In the genomic region with DNA sequence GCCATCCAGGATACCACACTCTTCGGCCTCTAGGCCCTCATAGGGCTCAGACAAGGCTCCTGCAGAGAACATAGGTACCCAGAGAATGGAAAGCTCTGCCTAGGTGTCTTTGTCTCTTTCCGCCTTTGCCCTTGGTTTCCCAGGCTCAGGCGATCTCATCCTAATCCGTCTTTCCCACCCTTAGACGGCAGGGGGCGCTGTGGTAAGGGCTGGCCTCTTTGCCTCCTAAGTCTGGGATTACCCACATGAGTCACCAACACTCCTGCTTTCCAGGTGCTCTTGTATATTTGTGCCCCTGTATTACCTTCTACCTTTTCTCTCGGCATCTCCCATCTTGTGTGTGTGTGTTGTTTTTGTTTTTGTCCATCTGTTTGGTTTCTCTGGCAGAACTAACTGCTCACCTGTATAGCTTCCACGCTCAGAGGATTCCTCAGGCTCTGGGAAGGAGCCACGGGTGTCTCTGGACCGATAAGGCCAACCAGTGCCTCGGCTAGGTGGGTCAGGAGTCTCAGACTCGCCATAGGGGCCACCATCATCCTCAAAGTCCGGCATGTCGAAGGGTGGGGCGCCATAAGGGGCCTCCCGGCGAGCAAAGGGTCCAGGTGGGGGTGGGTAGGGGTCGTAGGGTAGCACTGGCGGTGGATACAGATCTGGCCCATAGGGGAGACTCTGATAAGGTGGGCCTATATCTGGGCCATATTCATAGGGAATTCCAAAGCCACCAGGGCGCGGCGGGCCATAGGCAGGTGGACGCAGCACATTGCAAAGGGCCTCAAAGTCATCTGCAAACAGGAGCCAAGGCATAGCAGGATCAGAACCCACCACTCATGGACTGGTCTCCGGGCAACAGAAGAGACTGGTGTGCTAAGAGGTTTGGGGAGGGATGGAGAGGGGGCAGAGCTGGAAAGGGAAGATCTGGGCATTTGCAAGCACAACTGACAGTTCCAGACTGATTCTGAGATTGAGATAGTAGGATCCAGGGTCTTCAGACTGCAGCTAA, we compare ENCODE assay signal across 10 mouse cellular contexts. TPM values are rescaled to one million over a fixed set of nuclear protein-coding genes. Genes with fewer than 3 reads are reported as not detected.
DNase-seq lines count a peak whose midpoint lies in the region; ATAC-seq and TF ChIP-seq lines count a peak whose summit lies in the region.
"Had no signal": no experiment of that assay in that cellular context is flagged by ENCODE, and none has a peak within 500 bp of the region (broad histone marks: within the 10 kb centered on the region; RNA-seq: fewer than 3 reads in every experiment).

No protein-coding gene starts in this region.

- whole genome bisulfite sequencing in heart, adult 2 months, result 76% methylated on average over 24 of the region's 24 CpGs
- WGBS in midbrain, embryonic 11.5 days, result 74% methylated on average over 24 of the region's 24 CpGs
- WGBS in midbrain, embryonic 16.5 days, result 76% methylated on average over 24 of the region's 24 CpGs
- WGBS in stomach, postnatal 0 days, result 74% methylated on average over 24 of the region's 24 CpGs
- 75% methylated on average over 24 of the region's 24 CpGs for WGBS in midbrain, embryonic 15.5 days

- H3K27ac ChIP-seq in heart, adult 2 months, result no peak overlapping the region
- H3K27ac ChIP-seq in midbrain, embryonic 11.5 days (ENCODE audit: low read depth, low read length), result no peak overlapping the region
- H3K27ac ChIP-seq in midbrain, embryonic 16.5 days (ENCODE audit: low read length), result no peak overlapping the region
- H3K27ac ChIP-seq in stomach, postnatal 0 days (replicated peaks), result no peak overlapping the region
- no peak overlapping the region for H3K27ac ChIP-seq in midbrain, embryonic 15.5 days
- H3K27ac ChIP-seq: hindbrain, embryonic 15.5 days had no signal

- no peaks in the 10 kb centered on the region for H3K79me2 ChIP-seq in heart, adult 2 months (replicated peaks; ENCODE audit: control insufficient read depth, insufficient read depth, low read length)

- no peak overlapping the region for H3K4me2 ChIP-seq in midbrain, embryonic 11.5 days
- H3K4me2 ChIP-seq in midbrain, embryonic 16.5 days (ENCODE audit: low read length), result no peak overlapping the region
- H3K4me2 ChIP-seq in stomach, postnatal 0 days (replicated peaks; ENCODE audit: low read depth), result no peak overlapping the region
- H3K4me2 ChIP-seq in midbrain, embryonic 15.5 days, result no peak overlapping the region
- H3K4me2 ChIP-seq: hindbrain, embryonic 15.5 days had no signal

- no peak for TF ChIP-seq POLR2A in heart, adult 2 months (IDR thresholded peaks at IDR 0.05; ENCODE audit: insufficient read depth, low read depth, low read length)

- no peak overlapping the region for H3K9ac ChIP-seq in heart, adult 2 months (ENCODE audit: low read depth, low read length)
- no peak overlapping the region for H3K9ac ChIP-seq in midbrain, embryonic 11.5 days (ENCODE audit: low read length)
- no peak overlapping the region for H3K9ac ChIP-seq in midbrain, embryonic 16.5 days (ENCODE audit: low read depth, low read length)
- no peak overlapping the region for H3K9ac ChIP-seq in stomach, postnatal 0 days (ENCODE audit: low read length)
- H3K9ac ChIP-seq in midbrain, embryonic 15.5 days, result no peak overlapping the region
- H3K9ac ChIP-seq: hindbrain, embryonic 15.5 days had no signal

- peak; percentile 81 for TF ChIP-seq CTCF in heart, adult 2 months (IDR thresholded peaks at IDR 0.05)
- TF ChIP-seq CTCF in stomach, postnatal 0 days (IDR thresholded peaks at IDR 0.05; ENCODE audit: low read depth), result peak; percentile 85

- no peak for TF ChIP-seq EP300 in heart, adult 2 months (IDR thresholded peaks at IDR 0.05; ENCODE audit: insufficient read depth, low read depth, low read length)
- no peak for TF ChIP-seq EP300 in stomach, postnatal 0 days (optimal IDR thresholded peaks at IDR 0.05)

- no peaks in the 10 kb centered on the region for H3K27me3 ChIP-seq in heart, adult 2 months (ENCODE audit: control insufficient read depth, insufficient read depth, low read length)
- H3K27me3 ChIP-seq in midbrain, embryonic 11.5 days (ENCODE audit: control insufficient read depth, insufficient read depth, low read length), result peaks cover 13% of the 10 kb centered on the region
- no peaks in the 10 kb centered on the region for H3K27me3 ChIP-seq in midbrain, embryonic 16.5 days (ENCODE audit: control insufficient read depth, insufficient read depth, low read depth, low read length)
- H3K27me3 ChIP-seq in stomach, postnatal 0 days (ENCODE audit: control insufficient read depth, insufficient read depth, low read length), result no peaks in the 10 kb centered on the region
- H3K27me3 ChIP-seq in midbrain, embryonic 15.5 days (replicated peaks), result no peaks in the 10 kb centered on the region; the same call in 1 of the 2 replicates

- H3K4me3 ChIP-seq in heart, adult 2 months, result no peak overlapping the region
- no peak overlapping the region for H3K4me3 ChIP-seq in midbrain, embryonic 11.5 days (ENCODE audit: low read depth, low read length)
- H3K4me3 ChIP-seq in midbrain, embryonic 16.5 days (ENCODE audit: low read depth, low read length), result no peak overlapping the region
- no peak overlapping the region for H3K4me3 ChIP-seq in stomach, postnatal 0 days (ENCODE audit: low read depth, low read length)
- no peak overlapping the region for H3K4me3 ChIP-seq in midbrain, embryonic 15.5 days
- H3K4me3 ChIP-seq: hindbrain, embryonic 15.5 days; myocyte had no signal

- intact Hi-C loops in heart, adult 2 months (cut with DNase I), result no loop called here

- peaks cover 5% of the 10 kb centered on the region; the same call in 1 of the 2 replicates for H3K36me3 ChIP-seq in heart, adult 2 months (ENCODE audit: control insufficient read depth, insufficient read depth, low read length)
- no peaks in the 10 kb centered on the region for H3K36me3 ChIP-seq in midbrain, embryonic 11.5 days (ENCODE audit: control insufficient read depth, insufficient read depth, low read length)
- H3K36me3 ChIP-seq in midbrain, embryonic 16.5 days (ENCODE audit: control insufficient read depth, insufficient read depth, low read length), result no peaks in the 10 kb centered on the region
- H3K36me3 ChIP-seq in stomach, postnatal 0 days (ENCODE audit: control insufficient read depth, insufficient read depth, low read length), result no peaks in the 10 kb centered on the region; the same call in 1 of the 2 replicates
- H3K36me3 ChIP-seq in midbrain, embryonic 15.5 days (replicated peaks), result no peaks in the 10 kb centered on the region
- H3K36me3 ChIP-seq: hindbrain, embryonic 15.5 days had no signal

- H3K4me1 ChIP-seq in heart, adult 2 months (ENCODE audit: control insufficient read depth, insufficient read depth, low read length), result peaks cover 8% of the 10 kb centered on the region
- peaks cover 8% of the 10 kb centered on the region for H3K4me1 ChIP-seq in midbrain, embryonic 11.5 days (ENCODE audit: control insufficient read depth, insufficient read depth, low read length)
- peaks cover 4% of the 10 kb centered on the region; the same call in 1 of the 2 replicates for H3K4me1 ChIP-seq in midbrain, embryonic 16.5 days (ENCODE audit: control insufficient read depth, insufficient read depth, low read length)
- H3K4me1 ChIP-seq in stomach, postnatal 0 days (replicated peaks; ENCODE audit: control insufficient read depth, insufficient read depth), result peaks cover 4% of the 10 kb centered on the region; the same call in 1 of the 2 replicates
- peaks cover 12% of the 10 kb centered on the region; the same call in 1 of the 2 replicates for H3K4me1 ChIP-seq in midbrain, embryonic 15.5 days

- DNase-seq in heart, adult 2 months, result peak in 1 of 2 experiments; percentile 70
- DNase-seq in heart, adult 8-10 months (ENCODE audit: low spot score), result no peak
- DNase-seq in midbrain, embryonic 11.5 days (ENCODE audit: low spot score, missing footprints), result peak; percentile 90
- peak; percentile 21 for DNase-seq in c-Kit-negative CD71-positive TER-119-positive erythroid progenitor cells, embryonic 14.5 days (ENCODE audit: low read depth, low spot score)
- DNase-seq in stomach, postnatal 0 days (ENCODE audit: low spot score), result peak; percentile 76
- no peak for DNase-seq in spleen, adult 18-20 months

- no peak for ATAC-seq in midbrain, embryonic 11.5 days (ENCODE audit: low FRiP score)
- no peak for ATAC-seq in midbrain, embryonic 16.5 days
- ATAC-seq in stomach, postnatal 0 days (ENCODE audit: low FRiP score, low TSS enrichment), result no peak
- ATAC-seq in midbrain, embryonic 15.5 days (replicated peaks), result no peak

- H3K9me3 ChIP-seq in midbrain, embryonic 11.5 days (ENCODE audit: control insufficient read depth, low read length), result no peaks in the 10 kb centered on the region
- no peaks in the 10 kb centered on the region for H3K9me3 ChIP-seq in midbrain, embryonic 16.5 days (replicated peaks; ENCODE audit: control insufficient read depth, low read length, poor library complexity, severe bottlenecking)
- H3K9me3 ChIP-seq in stomach, postnatal 0 days (ENCODE audit: control insufficient read depth, low read length), result no peaks in the 10 kb centered on the region
- no peaks in the 10 kb centered on the region for H3K9me3 ChIP-seq in midbrain, embryonic 15.5 days
- H3K9me3 ChIP-seq: hindbrain, embryonic 15.5 days had no signal

RNA-seq across cellular contexts. Expression of a gene that starts 31.0 kb away (rescaled TPM):
- total RNA-seq in heart, adult 2 months (2021), result 100 to 1,000 TPM; 187 to 221 TPM
- polyA plus RNA-seq in heart, adult 2 months (2012; rRNA removed), result 349 and 374 TPM in 2 replicates
- 100 to 1,000 TPM; 166 to 198 (median 187) TPM for total RNA-seq in heart, adult 8-10 months (2022)
- 2.9 and 5.8 TPM in 2 replicates for polyA plus RNA-seq in midbrain, embryonic 11.5 days (2014; fragmentation: Nextera tagmentation; extraction: Ambion mirVana)
- 14.1 and 14.3 TPM in 2 replicates for polyA plus RNA-seq in midbrain, embryonic 16.5 days (2015; fragmentation: Nextera tagmentation; extraction: Ambion mirVana)
- polyA plus RNA-seq in stomach, postnatal 0 days (2015; fragmentation: Nextera tagmentation; extraction: Ambion mirVana), result 81.0 and 94.8 TPM in 2 replicates
- 13.4 and 15.7 TPM in 2 replicates for polyA plus RNA-seq in midbrain, embryonic 15.5 days (2015; fragmentation: Nextera tagmentation; extraction: Ambion mirVana)

RNA-seq across cellular contexts. Expression of a gene that starts 48.2 kb away (rescaled TPM):
- 1 to 10 TPM; 3.7 to 6.1 TPM for total RNA-seq in heart, adult 2 months (2021)
- 7.8 and 9.7 TPM in 2 replicates for polyA plus RNA-seq in heart, adult 2 months (2012; rRNA removed)
- 1 to 10 TPM; 3.4 to 5.0 (median 4.1) TPM for total RNA-seq in heart, adult 8-10 months (2022)
- polyA plus RNA-seq in midbrain, embryonic 11.5 days (2014; fragmentation: Nextera tagmentation; extraction: Ambion mirVana), result 16.9 and 17.7 TPM in 2 replicates
- polyA plus RNA-seq in midbrain, embryonic 16.5 days (2015; fragmentation: Nextera tagmentation; extraction: Ambion mirVana), result 51.2 and 53.6 TPM in 2 replicates
- polyA plus RNA-seq in stomach, postnatal 0 days (2015; fragmentation: Nextera tagmentation; extraction: Ambion mirVana), result 12.8 and 14.6 TPM in 2 replicates
- 58.7 and 66.3 TPM in 2 replicates for polyA plus RNA-seq in midbrain, embryonic 15.5 days (2015; fragmentation: Nextera tagmentation; extraction: Ambion mirVana)

RNA-seq across cellular contexts. Expression of a gene that starts 49.4 kb away (rescaled TPM):
- 1 to 10 TPM; 4.6 to 7.1 TPM for total RNA-seq in heart, adult 2 months (2021)
- polyA plus RNA-seq in heart, adult 2 months (2012; rRNA removed), result 17.3 and 20.2 TPM in 2 replicates
- total RNA-seq in heart, adult 8-10 months (2022), result 1 to 10 TPM; 4.8 to 8.0 (median 6.0) TPM
- polyA plus RNA-seq in midbrain, embryonic 11.5 days (2014; fragmentation: Nextera tagmentation; extraction: Ambion mirVana), result 45.9 and 50.7 TPM in 2 replicates
- polyA plus RNA-seq in midbrain, embryonic 16.5 days (2015; fragmentation: Nextera tagmentation; extraction: Ambion mirVana), result 47.4 and 55.1 TPM in 2 replicates
- 26.3 and 27.3 TPM in 2 replicates for polyA plus RNA-seq in stomach, postnatal 0 days (2015; fragmentation: Nextera tagmentation; extraction: Ambion mirVana)
- 63.9 and 64.7 TPM in 2 replicates for polyA plus RNA-seq in midbrain, embryonic 15.5 days (2015; fragmentation: Nextera tagmentation; extraction: Ambion mirVana)

RNA-seq across cellular contexts. Expression of a gene that starts 50.8 kb away (rescaled TPM):
- total RNA-seq in heart, adult 2 months (2021), result under 1 TPM in 1 of 2 experiments, not detected in 1; 0.52 TPM
- not detected in 2 replicates for polyA plus RNA-seq in heart, adult 2 months (2012; rRNA removed)
- not detected for total RNA-seq in heart, adult 8-10 months (2022)
- polyA plus RNA-seq in midbrain, embryonic 11.5 days (2014; fragmentation: Nextera tagmentation; extraction: Ambion mirVana), result not detected in 2 replicates
- polyA plus RNA-seq in midbrain, embryonic 16.5 days (2015; fragmentation: Nextera tagmentation; extraction: Ambion mirVana), result not detected in 2 replicates
- polyA plus RNA-seq in stomach, postnatal 0 days (2015; fragmentation: Nextera tagmentation; extraction: Ambion mirVana), result 0.28 and 0.57 TPM in 2 replicates
- polyA plus RNA-seq in midbrain, embryonic 15.5 days (2015; fragmentation: Nextera tagmentation; extraction: Ambion mirVana), result not detected in 2 replicates
- polyA plus RNA-seq: hindbrain, embryonic 15.5 days had no signal

Comparison
In these comparisons a context has a peak if more than half of its experiments do, and no peak if none do; other contexts are left out.
1. DNase-seq: peak in midbrain, embryonic 11.5 days (single experiment), c-Kit-negative CD71-positive TER-119-positive erythroid progenitor cells, embryonic 14.5 days (single experiment) and stomach, postnatal 0 days (single experiment); none in heart, adult 8-10 months (single experiment) and spleen, adult 18-20 months (0 of 2).